Mouse (Mus musculus) cerebellum, postnatal 36 days (tissue): Measurements from ENCODE around the gene Cfap74.
A peak's percentile ranks its signal among the peaks of the same experiment; 100 is the strongest.
"Not testable (repeated sequence)": the region's sequence is repeated elsewhere in the genome, so short reads cannot be mapped to it uniquely, and the experiment has no call there.

ENCODE experiments used
- DNase-seq, 2 experiments: peaks; one replicate each; pipeline ENCODE4 v3.0.0; 2021 to 2022; ENCODE audit warnings: mixed read lengths in 2 of 2

The Cfap74 gene

DNA sequence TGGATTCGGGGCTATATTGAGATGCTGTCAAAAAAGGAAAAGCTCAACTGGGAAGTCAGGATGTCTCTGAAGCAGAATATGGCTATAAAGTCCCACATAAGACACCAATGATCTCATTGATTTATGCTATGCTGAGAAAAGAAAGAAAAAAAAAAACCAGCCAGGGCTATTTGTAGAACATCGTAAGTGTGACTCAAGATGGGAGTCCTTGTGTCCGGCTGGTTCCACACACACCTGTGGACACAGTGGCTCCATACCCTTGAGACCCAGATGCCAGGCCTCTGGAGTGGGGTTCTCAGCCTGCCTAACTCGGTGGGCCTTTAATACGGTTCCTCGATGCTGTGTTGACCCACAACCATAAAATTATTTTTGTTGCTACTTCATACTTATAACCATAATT, 3.1 kb downstream of the Cfap74 start:
- no peak for DNase-seq

DNA sequence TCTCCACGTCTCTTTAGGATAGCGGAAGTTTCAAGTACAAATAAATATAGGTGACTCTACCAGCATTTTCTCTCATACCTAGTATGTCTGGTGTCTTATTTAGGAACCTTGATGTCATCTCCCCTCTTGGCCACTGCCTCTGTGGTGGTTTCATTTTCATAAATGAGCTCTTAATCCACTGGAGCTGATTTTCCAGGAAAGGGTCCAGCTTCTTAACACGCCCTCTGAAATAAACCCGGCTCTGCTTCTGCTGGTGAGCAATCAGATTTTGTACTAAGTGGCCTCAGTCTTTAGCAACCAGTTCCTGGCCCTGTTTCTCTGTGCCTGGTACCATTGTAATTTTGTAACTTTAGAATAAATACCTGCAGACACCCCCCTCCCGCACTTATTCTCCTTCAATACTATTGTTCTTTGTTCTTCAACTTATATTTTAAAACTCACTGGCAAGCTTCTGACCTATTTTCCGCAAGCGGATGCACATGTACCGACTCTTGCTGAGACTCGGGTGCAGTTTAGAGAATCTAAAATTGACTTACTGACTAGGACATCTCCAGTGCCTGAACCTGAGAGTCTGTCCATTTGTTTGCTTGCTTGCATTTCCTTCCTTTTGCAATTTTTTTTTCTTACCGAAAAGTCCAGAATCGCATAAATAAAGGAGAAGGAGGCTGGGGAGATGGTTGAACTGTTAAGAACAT, 4.8 kb downstream of the Cfap74 start:
- no peak for DNase-seq

DNA sequence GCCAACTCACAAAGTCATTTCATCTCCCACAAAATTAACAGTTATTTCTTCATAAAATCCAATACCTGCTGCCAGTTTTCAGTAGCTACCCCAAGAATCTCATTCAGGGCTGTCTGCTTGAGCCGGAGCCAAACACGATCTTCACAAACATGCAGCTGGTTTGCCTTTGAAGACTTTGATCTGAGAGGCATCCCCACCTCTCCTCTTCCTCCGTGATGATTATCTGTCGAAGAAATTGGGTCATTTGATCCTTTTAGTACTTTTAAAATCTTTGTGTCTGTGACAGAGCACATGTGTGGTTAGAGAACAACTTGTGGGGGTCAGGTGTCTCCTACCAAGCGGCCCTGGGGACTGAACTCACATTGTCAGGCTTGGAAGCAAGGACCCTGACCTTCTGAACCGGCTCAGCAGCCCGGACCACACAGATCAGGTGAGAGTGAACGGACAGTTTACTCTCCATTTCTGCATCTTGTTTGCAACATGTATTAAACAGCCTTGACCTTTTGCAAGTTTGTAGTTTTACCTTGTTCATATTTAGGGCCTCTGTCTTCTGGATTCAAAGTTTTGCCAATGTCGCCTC, 5.8 kb downstream of the Cfap74 start:
- DNase-seq = no peak

DNA sequence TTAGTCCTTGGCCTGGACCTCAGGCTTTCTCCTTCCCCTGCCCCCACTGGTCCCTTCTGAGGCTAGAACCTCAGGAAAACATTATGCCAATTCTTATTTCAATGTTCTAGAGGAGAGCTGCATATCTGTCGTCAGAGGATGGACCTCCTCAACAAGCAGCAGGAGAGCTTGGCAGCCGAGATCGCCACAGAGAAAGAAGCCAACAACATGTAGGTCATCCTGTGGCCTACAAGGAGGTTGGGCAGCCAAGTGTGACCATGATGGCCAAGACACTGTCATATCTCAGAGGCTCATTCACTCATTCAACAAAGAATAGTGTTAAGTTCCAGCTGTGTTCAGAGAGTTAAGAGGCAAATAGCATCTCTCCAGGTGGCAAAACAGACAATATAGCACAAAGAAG, 11.1 kb downstream of the Cfap74 start:
- DNase-seq = peak; percentile 78

DNA sequence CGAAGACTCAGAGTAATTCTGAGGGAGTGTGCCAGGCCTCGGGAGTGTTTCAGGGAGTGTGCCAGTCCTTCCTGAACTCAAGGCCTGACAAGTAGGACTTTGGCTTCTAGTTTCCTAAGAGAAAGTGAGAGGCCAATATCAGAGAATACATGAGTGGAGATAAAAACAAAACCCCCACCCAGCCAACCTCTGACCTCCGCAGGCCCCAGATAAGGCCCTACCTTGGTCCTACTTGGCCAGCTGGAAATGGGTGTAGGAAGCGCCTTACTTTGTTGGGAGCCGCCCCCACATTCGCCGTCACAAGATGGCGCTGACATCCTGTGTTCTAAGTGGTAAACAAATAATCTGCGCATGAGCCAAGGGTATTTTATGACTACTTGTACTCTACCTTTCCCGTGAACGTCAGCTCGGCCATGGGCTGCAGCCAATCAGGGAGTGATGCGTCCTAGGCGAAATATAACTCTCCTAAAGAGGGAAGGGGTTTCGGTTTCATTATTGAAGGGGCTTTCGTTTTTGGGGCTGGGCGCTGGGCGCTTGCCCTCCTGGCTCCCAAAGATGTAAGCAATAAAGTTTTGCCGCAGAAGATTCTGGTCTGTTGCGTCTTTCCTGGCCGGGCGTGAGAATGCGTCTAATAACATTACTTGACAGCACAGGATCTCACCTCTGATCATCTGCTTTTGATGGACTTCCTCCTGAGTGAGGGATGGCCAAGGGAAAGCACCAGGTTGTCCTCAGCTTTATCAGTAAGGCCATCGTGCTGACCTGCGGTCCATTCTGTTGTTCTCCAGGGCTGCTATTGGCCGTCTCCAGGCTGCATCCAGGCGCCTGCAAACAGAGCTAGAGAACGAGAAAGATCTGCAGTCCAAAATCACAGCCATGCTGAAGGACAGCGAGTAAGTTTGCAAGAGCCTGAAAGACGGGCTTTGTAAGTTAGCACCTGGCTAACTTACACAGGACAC, 12.7 kb downstream of the Cfap74 start:
- not testable (repeated sequence) for DNase-seq

DNA sequence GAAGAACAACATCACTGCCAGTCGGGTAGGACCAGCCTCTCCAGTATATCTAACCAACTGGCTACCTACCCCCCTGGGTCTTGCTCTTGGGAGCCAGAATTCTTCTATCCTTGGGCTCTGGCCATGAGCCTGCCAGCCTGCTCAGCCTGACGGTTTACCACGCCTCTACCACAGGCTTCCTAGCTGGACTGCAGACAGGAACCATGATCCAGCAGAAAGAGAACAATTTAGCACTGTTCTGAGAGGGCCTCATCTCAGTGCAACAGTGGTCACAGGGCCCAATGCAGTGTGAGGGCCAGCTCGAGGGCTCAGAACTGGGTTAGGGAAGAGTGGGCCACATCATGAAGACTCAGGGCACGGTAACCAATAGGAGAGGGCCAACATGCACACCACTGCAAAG, 15.0 kb downstream of the Cfap74 start:
- no peak for DNase-seq

DNA sequence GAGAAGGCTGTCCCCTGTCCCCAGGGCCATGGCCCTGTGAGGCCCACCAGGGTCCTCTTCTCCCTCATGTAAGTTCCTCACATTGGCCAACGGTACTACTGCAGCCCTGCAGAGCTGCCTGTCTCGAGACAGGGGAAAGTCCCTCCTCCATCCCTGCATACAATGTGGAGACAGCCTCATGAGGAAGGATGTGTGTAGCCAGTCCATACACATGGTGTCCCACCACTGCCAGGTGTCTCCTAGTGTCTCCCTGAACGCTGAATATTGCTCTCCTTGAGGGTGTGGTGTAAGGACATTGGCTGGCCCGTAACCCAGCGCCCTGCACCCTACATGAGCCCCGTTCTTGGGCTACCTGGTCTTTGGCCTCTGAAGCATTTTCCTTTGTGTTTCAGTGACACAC, 17.3 kb downstream of the Cfap74 start:
- DNase-seq = no peak

DNA sequence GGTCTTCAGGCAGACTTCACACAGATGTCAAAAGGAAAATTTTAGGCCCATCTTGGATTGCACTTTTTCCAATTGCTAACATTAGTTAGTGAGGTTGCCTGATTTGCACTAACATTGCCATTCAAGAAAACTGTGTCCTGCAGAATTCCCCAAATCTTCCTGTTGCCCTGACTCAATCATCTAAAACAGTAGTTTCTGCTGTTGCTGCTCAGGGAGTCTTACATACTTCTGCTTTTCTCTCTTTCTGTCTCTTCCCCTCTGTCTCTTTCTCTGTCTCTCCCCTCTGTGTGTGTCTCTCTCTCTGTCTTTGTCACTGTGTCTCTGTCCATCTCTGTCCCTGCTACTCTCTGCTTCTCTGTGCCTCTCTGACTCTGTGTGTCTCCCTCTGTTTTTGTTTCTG, 19.5 kb downstream of the Cfap74 start:
- DNase-seq = no peak

DNA sequence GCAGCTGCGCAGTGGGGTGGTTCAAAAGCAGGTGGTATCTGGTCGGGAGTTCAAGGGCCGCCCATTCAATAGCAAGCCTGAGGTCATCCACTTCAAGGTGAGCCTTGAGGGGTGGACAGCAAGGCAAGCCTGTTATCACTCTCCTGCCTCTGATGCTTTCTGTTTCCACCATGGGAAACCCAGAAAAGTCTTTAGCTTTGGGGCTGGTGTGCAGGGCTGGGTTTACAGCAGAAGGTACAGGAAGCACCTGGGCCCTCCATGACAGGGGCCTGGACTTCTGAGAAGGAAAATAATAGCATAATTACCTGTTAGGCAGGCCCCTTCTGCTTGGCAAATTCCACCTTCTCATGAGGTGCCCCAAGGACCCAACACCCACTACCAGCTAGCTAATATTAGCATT, 20.2 kb downstream of the Cfap74 start:
- DNase-seq = no peak

DNA sequence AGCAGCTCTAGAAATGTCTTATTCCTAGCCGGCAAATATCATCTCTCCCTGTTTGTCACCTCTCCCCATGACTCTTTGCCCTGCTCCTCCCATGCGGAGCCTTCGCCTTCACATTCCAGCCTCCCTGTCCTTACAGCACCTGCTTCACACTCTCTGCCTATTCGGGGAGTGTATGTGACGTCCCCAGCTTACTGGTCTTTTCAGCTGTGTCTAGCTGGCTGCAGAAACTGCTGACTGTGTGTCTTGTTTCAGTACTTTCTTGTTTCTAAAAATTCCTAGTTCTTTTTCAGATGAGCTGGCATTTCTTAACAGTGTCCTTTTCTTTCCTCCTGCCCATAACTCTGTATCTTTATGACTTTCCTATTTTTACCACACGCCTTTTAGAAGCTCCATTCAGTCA, 23.4 kb downstream of the Cfap74 start:
- DNase-seq = no peak

DNA sequence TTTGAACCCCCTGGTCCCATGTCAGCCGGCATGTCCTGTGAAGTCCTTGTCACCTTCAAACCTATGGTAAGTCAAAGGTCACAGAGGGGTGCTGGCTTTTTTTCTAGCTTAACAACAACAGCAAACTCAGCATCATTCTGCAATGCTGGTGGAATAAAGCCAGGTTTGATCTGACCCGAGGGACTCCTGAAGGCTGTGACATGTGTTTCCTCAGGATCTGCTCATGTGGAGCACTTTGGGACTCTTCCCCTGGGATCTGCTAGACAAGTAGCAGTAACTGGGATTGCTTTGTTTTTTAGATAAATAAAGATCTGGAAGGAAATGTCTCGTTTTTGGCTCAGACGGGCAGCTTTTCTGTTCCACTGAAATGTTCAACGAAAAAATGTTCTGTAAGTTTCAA, 25.0 kb downstream of the Cfap74 start:
- no peak for DNase-seq

DNA sequence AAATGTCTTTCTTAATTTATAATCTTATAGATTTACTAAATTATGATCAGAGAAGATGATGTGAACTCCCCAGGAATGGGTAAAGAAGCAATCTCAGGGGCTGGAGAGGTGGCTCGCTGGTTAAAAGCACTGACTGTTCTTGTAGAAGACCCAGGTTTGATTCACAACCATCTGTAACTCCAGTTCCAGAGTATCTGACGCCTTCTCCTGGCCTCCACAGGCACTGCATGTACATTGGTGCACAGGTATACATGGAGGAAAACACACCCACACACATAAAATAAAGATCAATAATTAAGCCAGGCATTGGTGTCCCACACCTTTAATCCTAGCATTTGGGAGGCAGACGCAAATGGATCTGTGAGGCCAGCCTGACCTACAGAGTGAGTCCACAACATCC, 33.8 kb downstream of the Cfap74 start:
- no peak for DNase-seq

DNA sequence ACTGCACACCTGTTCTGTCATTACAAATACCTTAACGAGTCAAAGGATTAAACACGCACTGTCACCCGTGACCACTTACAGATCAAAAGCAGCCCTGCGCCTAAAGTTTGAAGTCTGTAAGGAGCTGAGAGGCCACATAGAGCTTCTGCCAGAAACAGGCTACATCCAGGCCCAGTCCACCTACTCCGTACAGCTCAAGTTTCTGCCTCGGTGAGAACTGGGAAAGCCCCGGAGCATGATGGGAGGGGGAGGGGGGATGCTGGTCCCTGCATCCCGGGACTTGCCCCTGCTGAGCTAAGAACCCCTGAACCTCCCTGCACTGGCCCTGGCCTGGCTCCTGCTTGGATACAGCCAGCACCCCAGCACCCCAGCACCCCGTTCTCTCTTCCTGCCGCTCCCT, 42.6 kb downstream of the Cfap74 start:
- DNase-seq = no peak

DNA sequence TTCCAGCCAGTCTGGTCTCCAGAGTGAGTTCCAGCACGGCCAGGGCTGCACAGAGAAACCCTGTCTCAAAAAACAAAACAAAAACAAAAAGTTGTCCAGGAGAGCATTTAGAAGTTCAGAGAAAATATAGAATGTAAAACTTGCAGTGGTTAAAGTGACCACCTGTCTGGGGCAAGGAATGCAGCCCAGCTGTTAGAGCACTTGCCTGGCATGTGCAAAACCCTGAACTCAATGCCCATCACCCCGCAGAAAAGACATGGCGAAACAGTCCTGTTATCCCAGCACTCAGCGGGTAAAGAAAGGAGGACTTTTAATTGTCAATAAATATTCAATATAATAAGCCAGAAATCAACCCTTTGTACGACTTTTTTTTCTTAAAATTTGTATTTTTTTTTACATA, 49.6 kb downstream of the Cfap74 start:
- DNase-seq = no peak

DNA sequence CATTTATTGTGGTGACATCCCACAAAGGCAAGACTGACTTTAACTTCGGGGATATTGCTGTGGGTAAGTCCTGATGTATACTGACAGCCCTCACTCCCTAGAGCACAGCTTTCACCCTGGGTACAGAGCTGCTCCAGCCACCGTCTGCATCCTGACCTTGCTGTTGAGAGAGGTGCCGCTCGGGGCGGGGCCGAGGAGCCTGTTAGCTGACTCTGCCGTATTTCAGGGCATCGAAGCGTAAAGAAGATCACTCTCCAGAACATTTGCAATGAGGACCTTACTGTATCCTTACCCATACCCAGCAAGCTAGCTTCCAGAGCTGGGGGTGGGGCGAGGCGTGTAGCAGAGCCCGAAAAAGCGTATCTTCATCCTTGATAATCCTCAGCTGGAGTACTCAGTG, 54.1 kb downstream of the Cfap74 start:
- DNase-seq = no peak

DNA sequence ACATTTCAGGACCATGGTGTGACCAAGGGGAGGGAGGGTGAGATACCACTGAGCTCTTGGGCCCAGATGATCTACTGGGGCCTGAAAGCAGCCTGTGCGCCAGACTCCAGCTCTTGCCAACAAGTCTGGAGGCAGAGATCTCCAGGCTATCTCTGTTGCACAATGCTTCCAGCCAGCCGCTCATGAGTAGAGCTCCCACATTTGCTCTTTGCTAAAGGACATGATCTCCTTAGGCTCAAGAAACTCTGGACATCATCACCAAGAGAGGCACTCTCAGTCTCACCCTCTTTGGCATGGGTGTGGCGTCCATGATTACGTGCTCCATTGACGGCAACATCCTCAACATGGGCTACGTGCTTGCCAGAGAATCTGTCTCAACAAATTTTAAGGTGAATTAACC, 54.6 kb downstream of the Cfap74 start:
- no peak for DNase-seq

DNA sequence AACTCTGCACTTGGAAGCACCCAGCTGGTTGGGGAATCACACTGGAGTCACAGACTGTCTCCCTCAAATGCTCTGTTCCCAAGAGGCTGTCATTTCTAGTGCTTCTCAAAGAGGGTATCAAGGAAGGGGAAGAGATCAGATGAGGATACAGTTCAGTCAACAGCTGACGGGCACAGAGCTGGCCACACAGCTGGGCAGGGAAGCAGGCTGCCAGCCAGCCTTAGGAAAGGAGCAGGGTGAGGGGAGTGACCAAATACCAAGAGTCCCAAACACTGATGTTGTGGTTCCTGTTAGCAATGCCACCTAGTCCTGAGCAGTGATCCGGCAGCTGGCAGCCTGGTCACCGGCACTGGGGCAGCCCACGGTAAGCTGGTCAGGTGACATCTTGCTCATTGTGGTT, 55.1 kb downstream of the Cfap74 start:
- no peak for DNase-seq

DNA sequence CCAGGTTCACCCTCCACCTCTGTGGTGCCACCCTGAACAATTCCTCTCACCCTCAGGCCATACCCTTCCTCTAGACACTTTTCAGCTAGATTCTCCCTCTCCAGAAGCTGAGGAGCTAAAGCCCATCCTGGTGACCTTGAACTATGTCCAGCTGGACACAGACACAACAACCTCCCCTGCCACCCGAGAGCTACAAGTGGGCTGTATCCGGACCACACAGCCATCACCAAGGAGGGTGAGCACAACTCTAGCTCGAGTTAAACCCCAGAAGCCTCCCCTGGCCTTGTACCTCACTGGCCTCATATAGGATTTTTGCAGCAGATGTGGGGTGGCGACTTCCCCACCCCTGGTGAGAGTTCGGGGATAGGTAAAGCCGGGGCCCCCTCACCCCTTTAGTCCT, 56.6 kb downstream of the Cfap74 start:
- DNase-seq = no peak

DNA sequence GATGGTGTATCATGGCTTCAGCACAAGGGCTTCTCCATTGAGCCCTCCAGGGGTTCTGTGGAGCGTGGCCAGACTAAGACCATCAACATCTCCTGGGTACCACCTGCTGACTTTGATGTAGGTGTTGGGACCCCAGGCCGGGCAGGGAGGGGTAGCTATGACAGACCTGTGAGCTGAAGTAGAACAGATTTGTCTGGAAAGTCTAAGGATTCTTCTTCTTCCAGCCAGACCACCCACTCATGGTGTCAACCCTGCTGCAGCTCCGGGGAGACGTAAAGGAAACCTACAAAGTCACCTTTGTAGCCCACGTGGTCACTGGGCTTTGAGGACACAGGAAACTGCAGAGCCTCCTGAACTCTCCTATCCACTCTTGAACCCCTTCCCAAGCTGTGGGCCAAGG, 57.1 kb downstream of the Cfap74 start:
- no peak for DNase-seq

DNA sequence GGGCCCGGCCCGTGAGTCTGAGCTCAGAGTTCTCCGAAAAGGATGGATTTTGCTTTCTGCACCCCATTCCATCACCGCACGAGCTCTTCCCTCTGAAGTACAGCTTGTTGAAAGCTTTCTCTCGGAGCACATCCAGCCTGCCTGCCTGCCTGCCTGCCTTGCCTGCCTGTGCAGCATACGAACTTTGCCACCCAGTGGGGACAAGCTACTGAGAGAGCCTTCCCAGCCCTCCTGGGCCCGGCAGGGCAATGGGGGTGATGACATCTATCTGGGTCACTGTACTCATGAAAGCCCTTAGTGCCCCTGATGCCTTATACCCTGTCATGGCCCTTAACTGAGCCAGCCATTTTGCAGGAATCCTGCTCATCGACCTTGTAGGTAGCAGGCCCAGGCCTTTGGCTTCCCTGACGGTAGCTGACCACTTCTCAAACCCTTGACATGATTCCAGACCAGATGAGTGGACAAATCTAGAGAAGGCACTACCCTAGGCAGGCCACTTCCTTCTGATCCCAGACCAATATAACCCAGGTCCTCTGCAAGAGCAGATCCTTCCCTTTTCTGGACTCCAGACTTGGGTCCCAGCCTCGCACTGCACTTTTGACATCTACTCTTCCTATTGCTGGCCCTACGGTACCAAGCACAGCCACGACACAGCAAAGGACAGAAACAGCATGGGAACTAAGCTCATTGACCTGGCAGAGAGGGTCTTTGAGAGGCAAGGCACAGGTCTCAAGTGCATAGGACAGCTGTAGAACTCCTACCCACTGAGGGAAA, 58.4 kb downstream of the Cfap74 start:
- no peak for DNase-seq

DNA sequence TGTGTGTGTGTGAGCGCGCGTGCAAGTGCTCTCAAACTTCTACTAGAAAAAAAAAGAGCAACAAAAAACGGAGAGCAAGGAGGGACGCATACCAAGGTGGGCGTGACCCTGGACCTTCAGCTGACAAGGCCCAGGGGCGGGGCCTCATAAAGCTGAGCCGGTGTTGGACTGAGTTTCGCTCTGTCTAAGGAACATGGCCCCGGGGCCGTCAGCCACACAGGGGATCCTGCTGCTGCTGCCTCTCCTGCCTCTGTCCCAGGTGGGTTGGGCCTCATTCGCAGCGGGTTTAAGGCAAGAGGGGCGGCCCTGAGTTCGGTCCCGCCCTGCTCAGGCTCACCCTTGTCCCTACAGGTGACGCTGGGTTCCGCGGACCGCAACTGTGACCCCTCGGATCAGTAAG, 60.0 kb downstream of the Cfap74 start, which contains the start of gene Tmem52:
TSS of gene Tmem52 (plus strand) at position 163 of the 400 bp plus-strand sequence.
- DNase-seq = no peak

DNA sequence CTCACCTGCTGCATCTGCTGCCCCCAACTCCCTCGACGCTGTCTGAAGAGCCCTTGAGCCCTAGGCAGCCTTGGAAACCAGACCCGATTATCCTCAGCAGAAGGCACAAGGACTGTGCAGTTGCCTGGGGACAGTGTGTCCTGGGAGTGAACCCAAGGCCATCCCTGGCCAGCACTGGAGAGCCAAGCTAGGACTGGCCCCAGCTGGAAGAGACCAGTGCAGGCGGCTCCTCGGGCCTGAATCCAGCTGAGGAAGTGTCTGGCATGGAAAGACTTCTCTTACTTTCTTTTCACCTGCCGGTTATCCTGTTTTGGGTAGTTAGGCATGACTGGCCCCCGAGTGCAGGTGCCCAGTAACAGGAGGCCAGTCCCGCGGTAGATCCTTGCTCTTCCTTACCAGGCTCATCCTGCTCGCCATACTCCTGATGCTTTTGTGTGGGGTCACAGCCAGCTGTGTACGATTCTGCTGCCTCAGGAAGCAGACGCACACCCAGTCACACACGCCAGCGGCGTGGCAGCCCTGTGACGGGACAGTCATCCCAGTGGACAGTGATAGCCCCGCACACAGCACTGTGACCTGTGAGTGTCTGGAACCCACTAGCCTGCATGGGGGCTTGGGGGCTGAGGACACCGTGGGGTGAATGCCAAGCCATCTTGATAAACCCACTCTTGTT, 60.7 kb downstream of the Cfap74 start:
- DNase-seq = peak in 1 of 2 experiments; percentile 30
